Mouse (Mus musculus): ENCODE data around the gene Glt1d1. TPM values are rescaled to one million over a fixed set of nuclear protein-coding genes. Genes with fewer than 3 reads are reported as not detected.
A peak's percentile ranks its signal among the peaks of the same experiment; 100 is the strongest.

Glt1d1 gene
- polyA plus RNA-seq, 1 experiment: 37.9 TPM

DNA sequence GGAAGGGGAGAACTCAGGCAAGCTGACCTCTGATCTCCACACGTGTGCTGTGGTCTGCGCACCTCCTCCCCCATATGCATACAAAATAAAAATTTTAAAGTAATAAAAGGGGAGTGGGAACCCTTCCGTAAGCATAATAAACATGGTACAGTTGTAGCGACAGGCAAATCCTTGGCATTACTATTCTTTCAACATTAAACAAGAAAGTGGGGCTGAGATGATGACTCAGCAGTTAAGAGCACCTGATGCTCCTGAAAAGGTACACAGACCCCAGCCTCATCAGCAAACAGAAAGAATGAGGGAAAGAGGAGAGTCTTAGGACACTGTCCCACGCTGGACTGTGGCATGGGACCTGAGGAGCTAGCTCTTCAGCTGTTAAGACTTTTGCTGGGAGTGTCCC is 29.1 kb upstream of the Glt1d1 start:
- TF ChIP-seq CTCF (IDR thresholded peaks at IDR 0.05; ENCODE audit: control insufficient read depth, insufficient read depth, insufficient replicate concordance, low read depth, low read length) (no peak), POLR2A (IDR thresholded peaks at IDR 0.05; ENCODE audit: control insufficient read depth, low read depth, low read length) (no peak)
- Histone ChIP-seq H3K4me3 (ENCODE audit: control insufficient read depth, low read depth, low read length) (no peak overlapping the region), H3K4me1 (ENCODE audit: control insufficient read depth, insufficient read depth, low read length) (peaks cover 2% of the 10 kb centered on the region; the same call in 1 of the 2 replicates), H3K27ac (ENCODE audit: control insufficient read depth, insufficient read depth, low read depth, low read length) (no peak overlapping the region), H3K36me3 (ENCODE audit: control insufficient read depth, insufficient read depth, low read length) (peaks cover 11% of the 10 kb centered on the region), H3K27me3 (ENCODE audit: control insufficient read depth, insufficient read depth, low read length) (no peaks in the 10 kb centered on the region)

DNA sequence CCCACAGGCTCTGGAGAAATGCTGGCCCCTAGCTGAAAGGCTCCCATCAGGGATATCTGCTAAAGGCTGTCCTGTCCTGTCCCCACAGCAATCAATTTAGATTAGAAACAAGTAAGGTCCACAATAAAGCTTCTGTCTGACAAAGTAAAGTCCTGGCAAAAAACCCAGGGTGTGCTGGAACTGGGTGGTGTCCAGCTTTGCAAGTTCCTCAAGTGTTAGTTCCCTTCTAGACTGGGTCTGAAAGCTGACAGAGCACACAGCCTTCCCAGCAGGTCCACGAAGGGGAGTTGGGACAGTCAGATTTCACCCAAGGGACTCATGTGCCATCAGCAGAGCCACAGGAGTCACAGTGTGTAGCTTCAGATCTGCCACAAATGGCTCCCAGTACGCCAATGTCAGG is 24.6 kb upstream of the Glt1d1 start:
- H3K36me3 ChIP-seq (ENCODE audit: control insufficient read depth, insufficient read depth, low read length): peaks cover 5% of the 10 kb centered on the region
- H3K27ac ChIP-seq (ENCODE audit: control insufficient read depth, insufficient read depth, low read depth, low read length): no peak overlapping the region
- no peak overlapping the region for H3K4me3 ChIP-seq (ENCODE audit: control insufficient read depth, low read depth, low read length)
- peaks cover 3% of the 10 kb centered on the region; the same call in 1 of the 2 replicates for H3K4me1 ChIP-seq (ENCODE audit: control insufficient read depth, insufficient read depth, low read length)
- no peaks in the 10 kb centered on the region for H3K27me3 ChIP-seq (ENCODE audit: control insufficient read depth, insufficient read depth, low read length)
- TF ChIP-seq POLR2A (IDR thresholded peaks at IDR 0.05; ENCODE audit: control insufficient read depth, low read depth, low read length) (no peak), CTCF (IDR thresholded peaks at IDR 0.05; ENCODE audit: control insufficient read depth, insufficient read depth, insufficient replicate concordance, low read depth, low read length) (no peak)

DNA sequence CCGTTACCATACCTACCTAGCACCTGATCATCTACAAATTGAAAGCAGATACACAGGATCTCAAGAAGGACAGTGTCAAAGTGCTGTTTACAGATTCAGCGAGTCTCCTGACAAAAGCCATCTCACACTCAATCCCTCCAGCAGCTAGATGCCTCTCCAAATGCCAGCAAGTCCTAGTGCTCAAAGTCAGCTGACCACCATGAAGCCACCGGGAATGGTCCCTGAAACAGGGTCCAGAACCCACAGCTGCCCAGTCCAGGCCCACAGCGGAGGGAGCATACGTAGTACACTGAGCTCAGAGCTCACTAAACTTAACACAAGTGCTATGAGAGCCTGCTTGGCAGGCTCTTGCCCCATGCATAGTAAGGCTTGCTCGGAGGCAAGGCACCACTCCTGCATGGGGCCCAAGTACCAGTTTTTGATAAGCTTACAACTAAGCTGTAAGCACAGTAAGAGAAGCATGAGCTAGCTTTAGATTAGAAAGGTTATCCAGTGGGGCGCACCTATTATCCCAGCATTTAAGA is 22.8 kb upstream of the Glt1d1 start:
- Histone ChIP-seq H3K4me1 (ENCODE audit: control insufficient read depth, insufficient read depth, low read length) (peaks cover 3% of the 10 kb centered on the region; the same call in 1 of the 2 replicates), H3K27me3 (ENCODE audit: control insufficient read depth, insufficient read depth, low read length) (no peaks in the 10 kb centered on the region), H3K27ac (ENCODE audit: control insufficient read depth, insufficient read depth, low read depth, low read length) (no peak overlapping the region), H3K4me3 (ENCODE audit: control insufficient read depth, low read depth, low read length) (no peak overlapping the region), H3K36me3 (ENCODE audit: control insufficient read depth, insufficient read depth, low read length) (peaks cover 3% of the 10 kb centered on the region; the same call in 1 of the 2 replicates)
- TF ChIP-seq POLR2A (IDR thresholded peaks at IDR 0.05; ENCODE audit: control insufficient read depth, low read depth, low read length) (no peak), CTCF (IDR thresholded peaks at IDR 0.05; ENCODE audit: control insufficient read depth, insufficient read depth, insufficient replicate concordance, low read depth, low read length) (no peak)

DNA sequence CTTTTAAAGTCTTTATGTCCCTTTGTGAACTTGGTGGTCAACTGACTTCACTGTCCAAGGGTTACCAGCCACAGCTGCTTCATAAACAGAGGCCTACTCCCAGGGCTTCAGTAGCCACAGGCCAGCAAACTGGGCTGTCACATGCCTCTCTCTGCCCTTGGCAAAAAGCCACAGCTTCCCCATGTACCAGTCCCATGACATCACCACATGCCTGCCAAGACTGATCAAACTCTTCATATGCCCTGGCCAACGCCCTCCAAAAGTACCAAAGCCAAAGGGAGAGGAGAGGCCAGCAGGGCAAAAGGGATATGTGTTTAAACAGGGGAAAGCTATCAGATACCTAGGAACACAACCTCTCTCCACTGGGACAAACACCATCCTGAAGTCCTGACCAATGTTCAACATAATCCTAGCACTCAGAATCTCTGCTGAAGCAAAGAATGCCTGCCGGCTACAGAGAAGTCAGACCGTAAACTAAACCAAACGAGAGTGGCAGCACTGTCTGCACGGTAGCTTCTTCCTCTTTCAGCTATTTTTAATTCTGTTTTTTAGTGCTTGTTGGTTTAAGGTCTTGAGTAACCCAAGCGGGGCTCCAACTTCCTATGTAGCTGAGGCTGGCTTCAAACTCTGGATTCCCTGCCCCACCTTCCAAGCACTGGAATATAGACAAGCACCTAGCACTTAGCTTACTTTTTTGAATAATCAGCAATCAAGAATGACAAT is 21.1 kb upstream of the Glt1d1 start:
- no peak overlapping the region for H3K4me3 ChIP-seq (ENCODE audit: control insufficient read depth, low read depth, low read length)
- peaks cover 6% of the 10 kb centered on the region for H3K4me1 ChIP-seq (ENCODE audit: control insufficient read depth, insufficient read depth, low read length)
- H3K27me3 ChIP-seq (ENCODE audit: control insufficient read depth, insufficient read depth, low read length): no peaks in the 10 kb centered on the region
- peaks cover 2% of the 10 kb centered on the region; the same call in 1 of the 2 replicates for H3K36me3 ChIP-seq (ENCODE audit: control insufficient read depth, insufficient read depth, low read length)
- TF ChIP-seq CTCF (IDR thresholded peaks at IDR 0.05; ENCODE audit: control insufficient read depth, insufficient read depth, insufficient replicate concordance, low read depth, low read length) (no peak), POLR2A (IDR thresholded peaks at IDR 0.05; ENCODE audit: control insufficient read depth, low read depth, low read length) (no peak)
- H3K27ac ChIP-seq (ENCODE audit: control insufficient read depth, insufficient read depth, low read depth, low read length): peak overlapping the region; percentile 35

DNA sequence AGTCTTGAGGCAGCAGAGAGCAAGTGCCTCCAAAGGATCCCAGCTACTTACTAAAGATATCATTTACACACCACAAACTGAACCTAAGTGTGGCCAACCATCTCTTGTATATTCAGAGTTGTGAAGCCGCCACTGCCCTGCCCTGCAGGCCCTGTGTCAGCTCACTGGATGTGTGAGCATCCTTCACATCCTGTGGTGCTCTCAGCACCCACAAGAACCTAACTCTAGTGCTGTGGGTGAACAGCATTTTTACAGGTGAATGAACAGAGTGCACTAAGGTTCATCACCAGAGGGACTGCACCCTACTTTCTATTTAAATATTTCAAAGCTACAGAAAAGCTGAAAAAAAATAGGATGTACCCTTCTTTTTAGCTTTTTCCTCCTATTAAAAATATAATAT is 20.2 kb upstream of the Glt1d1 start:
- H3K27ac ChIP-seq (ENCODE audit: control insufficient read depth, insufficient read depth, low read depth, low read length): no peak overlapping the region
- TF ChIP-seq CTCF (IDR thresholded peaks at IDR 0.05; ENCODE audit: control insufficient read depth, insufficient read depth, insufficient replicate concordance, low read depth, low read length) (no peak), POLR2A (IDR thresholded peaks at IDR 0.05; ENCODE audit: control insufficient read depth, low read depth, low read length) (no peak)
- H3K4me1 ChIP-seq (ENCODE audit: control insufficient read depth, insufficient read depth, low read length): peaks cover 11% of the 10 kb centered on the region
- H3K36me3 ChIP-seq (ENCODE audit: control insufficient read depth, insufficient read depth, low read length): peaks cover 2% of the 10 kb centered on the region; the same call in 1 of the 2 replicates
- no peaks in the 10 kb centered on the region for H3K27me3 ChIP-seq (ENCODE audit: control insufficient read depth, insufficient read depth, low read length)
- no peak overlapping the region for H3K4me3 ChIP-seq (ENCODE audit: control insufficient read depth, low read depth, low read length)

DNA sequence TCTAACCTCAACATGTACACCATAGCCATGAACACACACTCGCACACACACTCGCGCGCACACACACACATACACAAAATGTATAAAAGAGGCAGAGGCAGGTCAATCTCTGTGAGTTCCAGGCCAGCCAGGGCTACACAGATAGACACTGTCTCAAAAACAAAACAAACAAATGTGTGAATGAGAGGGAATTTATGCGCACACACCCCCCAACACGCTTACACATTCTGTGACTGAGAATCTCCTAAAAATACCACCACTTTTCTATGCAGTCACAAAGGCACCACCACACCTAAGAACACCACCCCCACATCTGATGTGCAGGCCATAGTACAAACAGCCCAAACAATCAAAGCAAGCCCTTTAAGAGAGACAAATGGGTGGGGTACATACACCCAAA is 19.7 kb upstream of the Glt1d1 start:
- Histone ChIP-seq H3K36me3 (ENCODE audit: control insufficient read depth, insufficient read depth, low read length) (peaks cover 2% of the 10 kb centered on the region; the same call in 1 of the 2 replicates), H3K4me3 (ENCODE audit: control insufficient read depth, low read depth, low read length) (no peak overlapping the region), H3K4me1 (ENCODE audit: control insufficient read depth, insufficient read depth, low read length) (peaks cover 11% of the 10 kb centered on the region), H3K27ac (ENCODE audit: control insufficient read depth, insufficient read depth, low read depth, low read length) (no peak overlapping the region), H3K27me3 (ENCODE audit: control insufficient read depth, insufficient read depth, low read length) (no peaks in the 10 kb centered on the region)
- TF ChIP-seq POLR2A (IDR thresholded peaks at IDR 0.05; ENCODE audit: control insufficient read depth, low read depth, low read length): no peak
- TF ChIP-seq CTCF (IDR thresholded peaks at IDR 0.05; ENCODE audit: control insufficient read depth, insufficient read depth, insufficient replicate concordance, low read depth, low read length): no peak

DNA sequence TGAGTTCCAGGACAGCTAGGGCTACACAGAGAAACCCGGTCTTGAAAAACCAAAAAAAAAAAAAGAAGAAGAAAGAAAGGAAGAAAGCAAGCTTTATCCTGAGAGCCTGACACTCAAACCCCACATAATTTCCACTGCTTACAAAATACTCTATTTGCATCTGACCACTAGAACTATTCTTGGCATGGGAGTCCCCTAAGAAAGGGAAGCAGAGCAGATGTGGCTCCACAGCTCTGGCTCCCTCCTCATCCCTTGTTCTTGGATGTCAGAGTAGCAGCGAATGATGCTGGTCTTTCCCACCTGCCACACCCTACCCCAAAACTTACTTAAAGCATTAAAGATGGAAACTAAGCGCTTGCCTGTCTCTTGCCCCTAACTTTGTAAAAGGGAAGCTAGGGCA is 16.6 kb upstream of the Glt1d1 start:
- Histone ChIP-seq H3K36me3 (ENCODE audit: control insufficient read depth, insufficient read depth, low read length) (no peaks in the 10 kb centered on the region), H3K4me1 (ENCODE audit: control insufficient read depth, insufficient read depth, low read length) (peaks cover 9% of the 10 kb centered on the region), H3K27me3 (ENCODE audit: control insufficient read depth, insufficient read depth, low read length) (no peaks in the 10 kb centered on the region), H3K4me3 (ENCODE audit: control insufficient read depth, low read depth, low read length) (peak overlapping the region; percentile 74; the same call in 1 of the 2 replicates), H3K27ac (ENCODE audit: control insufficient read depth, insufficient read depth, low read depth, low read length) (no peak overlapping the region)
- TF ChIP-seq POLR2A (IDR thresholded peaks at IDR 0.05; ENCODE audit: control insufficient read depth, low read depth, low read length) (no peak), CTCF (IDR thresholded peaks at IDR 0.05; ENCODE audit: control insufficient read depth, insufficient read depth, insufficient replicate concordance, low read depth, low read length) (no peak)
